Mouse (Mus musculus): ENCODE results near the gene Tnfrsf8.

The Tnfrsf8 gene

DNA sequence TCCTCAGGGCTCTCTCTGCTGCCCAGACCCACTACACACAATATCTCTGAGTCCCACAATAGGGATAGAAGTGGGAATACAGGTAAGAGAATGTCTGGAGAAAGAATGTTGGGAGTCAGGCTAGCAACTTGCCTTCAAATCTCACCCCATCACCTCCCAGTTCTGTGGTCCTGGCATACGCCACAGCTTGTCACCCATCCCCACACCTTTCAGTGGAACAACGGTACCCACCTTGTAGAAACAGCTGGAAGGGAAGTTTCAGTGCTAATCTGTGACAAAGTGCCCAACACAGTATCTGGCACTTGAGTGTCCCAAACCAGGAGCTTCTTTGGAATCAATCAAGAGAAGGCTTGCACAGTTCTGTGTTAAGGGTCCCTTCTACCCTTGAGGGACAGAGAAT lies 70.3 kb downstream of the Tnfrsf8 start:
- in situ Hi-C loops (cut with MboI; ENCODE audit: unreplicated experiment in 2 of 2) = loop anchor here in 1 of 2 experiments (25.0 kb wide), 1 partner anchor 232 kb away; no protein-coding TSS in a partner anchor

DNA sequence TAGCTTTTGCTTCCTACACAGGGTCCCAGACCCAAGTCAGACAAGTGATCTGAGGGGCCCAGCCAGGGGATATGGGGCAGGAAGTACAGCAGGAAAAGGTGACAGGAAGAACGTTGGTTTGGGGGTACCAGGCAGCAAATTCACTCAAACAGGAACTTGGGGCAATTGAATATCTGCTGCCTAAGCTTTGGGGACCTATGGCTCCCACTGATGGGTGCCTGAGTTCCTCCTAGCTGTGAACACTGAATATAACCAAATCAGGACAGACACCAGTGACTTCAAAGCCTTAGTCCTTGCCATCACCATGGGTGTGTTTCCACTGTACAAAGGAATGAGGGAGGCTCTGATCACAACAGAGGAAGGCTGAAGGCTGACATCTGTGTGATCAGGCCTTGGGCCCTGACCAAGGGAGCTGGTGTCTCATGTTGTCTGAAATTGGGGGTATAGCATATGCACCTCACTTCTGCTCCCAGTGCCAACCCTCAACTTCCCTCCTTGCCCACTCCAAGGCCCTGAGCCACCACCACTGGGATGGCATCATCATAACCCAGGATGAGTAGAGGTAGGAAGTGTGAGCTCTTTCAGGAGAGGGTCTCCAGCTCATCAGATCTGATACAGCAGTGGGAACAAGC lies 72.1 kb downstream of the Tnfrsf8 start:
- in situ Hi-C loops (cut with MboI; ENCODE audit: unreplicated experiment in 2 of 2) = loop anchor here in 1 of 2 experiments (25.0 kb wide), 1 partner anchor 231 kb away; no protein-coding TSS in a partner anchor

DNA sequence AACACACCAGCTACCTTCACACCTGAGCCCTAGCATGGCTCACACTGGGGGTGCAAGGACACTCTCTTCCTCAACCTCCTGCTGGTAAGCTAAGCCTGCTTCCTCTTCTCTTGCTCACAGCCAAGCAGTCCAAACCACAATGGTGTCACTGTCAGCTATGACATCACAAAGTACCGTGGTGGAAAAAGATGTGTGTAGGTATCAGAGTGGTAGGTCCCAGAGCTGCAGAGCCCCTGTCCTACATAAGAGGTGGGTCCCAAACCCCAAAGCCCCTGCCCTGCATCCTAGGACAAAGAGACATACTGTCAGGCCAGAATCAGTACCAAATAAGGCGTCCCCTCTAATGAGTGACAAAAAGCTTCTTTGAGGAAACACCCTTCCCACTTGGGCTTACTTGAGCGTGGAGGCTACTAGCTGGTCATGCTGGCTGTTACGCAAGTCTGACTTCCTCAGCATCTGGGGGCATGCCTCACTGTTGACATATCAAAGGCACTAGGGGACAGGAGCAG lies 74.2 kb downstream of the Tnfrsf8 start:
- in situ Hi-C loops (cut with MboI; ENCODE audit: unreplicated experiment in 2 of 2) = loop anchor here in 1 of 2 experiments (25.0 kb wide), 1 partner anchor 228 kb away; no protein-coding TSS in a partner anchor

DNA sequence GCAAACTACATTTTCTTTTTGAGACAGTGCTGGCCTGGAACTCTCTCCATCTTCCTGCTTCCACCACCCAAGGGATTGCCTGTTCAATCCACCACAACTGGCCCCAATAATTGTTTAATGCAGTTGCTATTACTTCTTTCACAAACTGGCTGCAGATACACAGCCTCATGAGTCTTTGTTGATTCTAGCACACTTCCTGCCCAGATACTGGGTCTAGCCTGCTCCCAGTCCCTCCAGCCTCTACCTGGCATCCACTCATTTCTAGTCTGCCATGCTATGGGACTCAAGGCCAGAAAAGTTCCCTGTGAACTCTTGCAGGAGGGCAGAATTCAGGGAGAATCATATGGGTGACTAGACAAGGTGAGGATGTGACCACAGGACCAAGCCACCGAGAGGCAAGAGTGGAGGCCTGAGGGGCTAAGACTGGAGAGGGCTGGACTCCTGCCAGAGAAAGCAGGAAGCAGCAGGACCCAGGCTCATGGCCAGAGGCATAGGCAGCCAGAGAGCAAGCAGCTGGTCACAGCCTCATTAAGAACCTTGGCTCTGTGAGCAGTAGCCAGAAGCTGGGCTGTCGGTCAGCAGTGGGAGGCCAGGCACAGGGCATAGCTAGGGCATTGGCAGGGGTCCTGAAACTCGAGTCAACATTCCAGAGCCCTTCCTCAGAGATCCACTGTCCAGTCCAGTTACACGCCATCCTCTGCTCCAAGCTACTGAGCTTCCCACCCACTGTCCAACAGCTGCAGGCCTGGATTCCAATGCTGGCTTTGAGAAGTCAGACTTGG lies 75.7 kb downstream of the Tnfrsf8 start:
- in situ Hi-C loops (cut with MboI; ENCODE audit: unreplicated experiment in 2 of 2) = loop anchor here in 1 of 2 experiments (25.0 kb wide), 1 partner anchor 227 kb away; no protein-coding TSS in a partner anchor

DNA sequence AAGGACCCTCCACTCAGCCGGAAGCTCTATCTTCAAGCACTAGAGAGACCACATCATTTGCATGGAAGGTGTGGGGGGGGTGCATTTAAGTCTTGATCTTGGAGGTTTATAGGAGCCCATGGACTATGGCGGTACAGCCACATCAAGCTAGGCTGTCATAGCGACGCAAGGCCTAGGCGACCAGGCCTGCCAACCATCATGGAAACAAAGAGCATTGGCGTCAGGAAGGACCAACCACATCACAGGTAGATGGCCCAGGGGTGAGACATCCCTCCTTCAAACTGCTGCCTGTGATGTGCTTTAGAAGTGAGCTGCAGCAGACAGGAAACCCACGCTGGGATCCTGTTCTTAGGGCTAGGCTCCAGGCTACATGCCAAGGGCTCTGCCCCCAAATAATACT lies 78.9 kb downstream of the Tnfrsf8 start:
- in situ Hi-C loops (cut with MboI; ENCODE audit: unreplicated experiment in 2 of 2) = loop anchor here in 1 of 2 experiments (25.0 kb wide), 1 partner anchor 224 kb away; no protein-coding TSS in a partner anchor

DNA sequence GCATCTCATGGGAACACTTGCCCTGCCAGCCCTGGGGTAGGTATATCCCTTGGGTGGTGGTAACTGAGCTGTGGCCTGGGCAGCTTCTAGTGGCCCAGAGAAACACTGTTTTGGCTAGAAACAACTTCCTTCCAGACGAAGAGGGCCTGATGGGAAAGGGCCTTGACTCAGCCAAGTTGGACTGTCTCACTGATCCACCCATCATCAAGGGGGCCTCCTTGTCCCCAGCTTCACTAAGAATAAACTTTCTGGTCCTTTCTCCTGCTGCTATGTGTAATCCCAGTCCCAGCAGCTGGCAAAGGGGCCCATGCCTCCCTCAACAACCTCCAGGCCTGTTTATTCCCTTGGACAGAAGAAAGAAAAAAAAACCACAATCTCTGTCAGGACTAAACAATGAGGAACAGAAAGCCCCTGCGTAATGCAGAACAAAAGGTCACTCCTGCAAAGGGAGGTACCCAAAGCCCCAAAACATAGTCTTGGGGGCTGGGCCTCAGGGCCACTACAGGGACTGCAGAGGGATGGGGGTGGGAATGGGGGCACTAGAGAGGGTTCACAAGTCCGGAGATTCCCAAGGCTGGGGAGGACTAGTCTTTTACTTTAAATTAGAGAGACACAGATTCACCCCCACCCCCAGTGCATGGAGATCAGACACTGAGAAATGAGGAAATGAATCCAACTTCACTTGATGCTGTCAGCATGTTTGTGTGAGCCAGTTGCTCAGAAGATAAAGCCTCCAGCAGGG lies 81.3 kb downstream of the Tnfrsf8 start:
- in situ Hi-C loops (cut with MboI; ENCODE audit: unreplicated experiment in 2 of 2) = loop anchor here in 1 of 2 experiments (25.0 kb wide), 1 partner anchor 221 kb away; no protein-coding TSS in a partner anchor

DNA sequence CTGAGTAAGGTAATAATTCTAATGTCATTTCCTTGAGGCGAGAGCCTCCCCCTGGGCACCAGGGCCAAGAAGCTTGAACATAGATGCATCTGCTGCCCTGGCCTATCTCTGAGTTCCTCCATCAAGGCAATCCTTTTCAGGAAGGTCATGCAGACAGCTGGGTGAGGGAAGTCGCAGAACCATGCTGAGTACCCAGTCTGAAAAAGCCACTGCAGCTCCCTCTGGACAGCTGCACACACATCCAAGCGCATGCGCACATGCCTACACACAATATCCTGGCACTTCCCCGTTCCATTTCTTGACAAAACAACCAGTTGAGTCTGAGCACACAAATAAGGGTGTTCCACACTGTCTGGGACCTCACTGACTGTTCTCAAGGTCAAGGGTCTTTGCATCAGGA lies 83.2 kb downstream of the Tnfrsf8 start:
- in situ Hi-C loops (cut with MboI; ENCODE audit: unreplicated experiment in 2 of 2) = loop anchor here in 1 of 2 experiments (25.0 kb wide), 1 partner anchor 219 kb away; no protein-coding TSS in a partner anchor

DNA sequence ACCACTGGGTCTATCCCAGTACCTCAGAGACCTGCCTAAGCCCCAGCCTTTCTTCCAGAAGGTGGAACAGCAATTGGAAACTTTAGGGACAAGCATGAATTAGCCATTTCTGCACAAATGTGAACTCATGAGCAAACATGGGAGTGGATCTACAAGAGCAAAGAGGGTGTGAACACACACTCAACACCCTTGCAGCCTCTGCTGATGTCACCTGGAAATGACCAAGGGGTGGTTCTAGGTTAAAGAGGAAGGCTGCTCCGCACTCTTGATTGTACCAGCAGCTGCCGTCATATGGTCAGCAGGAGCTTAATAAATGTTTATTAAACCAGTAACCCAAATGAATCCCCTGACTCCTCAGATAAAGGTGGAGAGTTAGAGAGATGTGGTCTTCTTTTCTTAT lies 84.3 kb downstream of the Tnfrsf8 start:
- in situ Hi-C loops (cut with MboI; ENCODE audit: unreplicated experiment in 2 of 2) = loop anchor here in 1 of 2 experiments (25.0 kb wide), 1 partner anchor 218 kb away; no protein-coding TSS in a partner anchor

DNA sequence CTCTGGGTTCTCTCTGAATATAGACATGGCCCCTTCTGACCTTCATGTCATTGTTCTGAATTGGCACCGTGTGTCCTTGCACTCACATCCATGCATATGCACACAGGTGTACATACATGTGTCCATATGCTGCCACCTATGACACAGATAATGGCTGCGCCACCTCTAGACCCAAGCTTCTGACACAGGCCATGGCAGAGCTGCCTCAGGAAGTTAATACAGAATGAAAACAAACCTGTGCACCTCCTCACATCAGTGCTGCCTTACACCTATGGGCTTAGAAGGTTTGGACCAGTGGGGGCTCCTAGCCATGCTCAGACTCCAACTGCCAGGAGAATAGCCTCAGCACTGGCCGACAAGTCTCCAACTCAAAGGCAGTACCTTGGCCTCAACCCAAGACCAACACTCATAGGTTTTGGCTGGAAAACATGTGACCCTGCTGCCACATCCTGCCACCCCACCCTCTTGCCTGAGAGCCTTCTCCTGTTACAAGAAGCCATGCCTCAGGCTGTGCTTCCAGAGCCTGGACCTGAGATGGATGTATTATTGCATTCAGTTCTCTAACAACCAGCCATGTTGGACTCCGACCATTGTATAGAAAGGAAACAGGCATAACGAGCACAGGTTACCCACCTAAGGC lies 85.3 kb downstream of the Tnfrsf8 start:
- in situ Hi-C loops (cut with MboI; ENCODE audit: unreplicated experiment in 2 of 2) = loop anchor here in 1 of 2 experiments (25.0 kb wide), 1 partner anchor 217 kb away; no protein-coding TSS in a partner anchor

DNA sequence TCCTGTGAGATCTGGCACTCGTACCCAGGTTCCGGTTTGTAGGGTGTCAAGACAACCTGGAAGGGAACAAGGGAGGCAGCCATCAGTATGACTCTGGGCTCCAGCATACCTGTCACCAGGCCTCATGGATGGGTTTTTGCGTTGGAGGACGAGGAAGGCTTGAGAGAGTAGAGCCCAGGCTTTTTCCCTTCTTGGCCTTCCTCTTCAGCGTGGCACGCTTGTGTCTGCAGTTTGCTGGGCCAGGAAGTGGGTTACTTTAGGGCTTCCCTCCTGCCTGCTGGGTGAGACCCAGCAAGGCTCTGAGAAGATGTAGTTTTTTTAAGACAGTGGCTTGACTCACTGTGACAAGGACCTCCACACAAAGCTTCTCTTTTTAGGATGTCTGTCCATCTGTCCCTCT lies 85.9 kb downstream of the Tnfrsf8 start:
- in situ Hi-C loops (cut with MboI; ENCODE audit: unreplicated experiment in 2 of 2) = loop anchor here in 1 of 2 experiments (25.0 kb wide), 1 partner anchor 217 kb away; no protein-coding TSS in a partner anchor

DNA sequence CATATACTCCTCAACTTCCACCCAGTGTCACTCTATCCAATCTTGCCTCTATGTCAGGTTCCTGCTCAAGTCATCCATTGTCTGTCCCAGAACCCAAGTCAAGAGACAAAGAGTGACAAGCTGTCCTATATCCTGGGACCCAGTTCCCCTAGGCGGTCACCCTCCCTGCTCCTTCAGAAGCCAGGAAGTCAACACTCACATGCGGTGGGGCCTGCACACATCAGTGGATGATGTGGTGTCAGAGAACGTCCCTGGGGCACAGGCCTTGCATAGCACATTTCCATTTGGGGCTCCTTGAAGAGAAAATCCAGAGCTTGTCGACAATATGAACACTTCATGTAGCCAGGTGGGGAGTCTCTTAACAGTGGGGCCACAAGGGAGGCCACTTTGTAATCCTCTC lies 90.4 kb downstream of the Tnfrsf8 start:
- in situ Hi-C loops (cut with MboI; ENCODE audit: unreplicated experiment in 2 of 2) = loop anchor here in 1 of 2 experiments (25.0 kb wide), 1 partner anchor 212 kb away; no protein-coding TSS in a partner anchor

DNA sequence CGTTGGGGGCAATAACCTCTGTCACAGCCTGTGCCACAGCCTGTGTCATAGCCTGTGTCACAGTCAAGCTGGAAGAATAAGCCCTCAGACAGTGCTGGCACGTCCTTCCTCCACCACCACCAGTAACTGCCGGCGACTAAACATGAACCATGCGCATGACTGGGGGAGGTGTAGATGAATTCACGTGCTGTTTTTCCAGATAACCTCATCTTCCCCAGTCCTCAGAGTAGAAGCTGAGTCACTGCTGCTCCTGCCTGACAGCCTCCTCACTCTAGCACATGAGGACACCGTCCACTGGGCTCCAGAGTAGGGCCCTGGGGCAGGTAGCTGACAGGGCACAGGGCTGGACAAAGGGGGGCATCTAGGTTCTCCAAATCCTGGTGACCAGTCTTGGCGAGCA lies 92.9 kb downstream of the Tnfrsf8 start:
- in situ Hi-C loops (cut with MboI; ENCODE audit: unreplicated experiment in 2 of 2) = no loop called here

DNA sequence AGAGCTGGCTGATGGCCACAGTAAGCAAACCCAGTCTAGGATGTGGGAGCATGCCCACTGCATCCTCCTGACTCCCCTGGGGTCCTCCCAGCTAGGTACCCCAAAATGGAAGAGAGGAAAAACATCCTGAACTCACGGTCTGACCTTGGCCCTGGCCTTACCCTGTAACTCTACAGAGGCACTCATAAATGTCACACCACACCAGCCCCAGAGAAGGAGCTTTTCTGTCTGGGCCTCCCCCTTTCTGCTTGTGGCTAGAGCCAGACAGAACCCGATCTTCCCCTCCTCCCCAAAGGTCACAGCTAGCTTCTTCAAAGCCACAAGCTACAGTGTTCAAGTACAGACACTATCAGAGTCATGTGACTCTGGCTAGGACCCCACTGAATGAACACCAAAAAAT lies 93.6 kb downstream of the Tnfrsf8 start:
- in situ Hi-C loops (cut with MboI; ENCODE audit: unreplicated experiment in 2 of 2) = no loop called here

DNA sequence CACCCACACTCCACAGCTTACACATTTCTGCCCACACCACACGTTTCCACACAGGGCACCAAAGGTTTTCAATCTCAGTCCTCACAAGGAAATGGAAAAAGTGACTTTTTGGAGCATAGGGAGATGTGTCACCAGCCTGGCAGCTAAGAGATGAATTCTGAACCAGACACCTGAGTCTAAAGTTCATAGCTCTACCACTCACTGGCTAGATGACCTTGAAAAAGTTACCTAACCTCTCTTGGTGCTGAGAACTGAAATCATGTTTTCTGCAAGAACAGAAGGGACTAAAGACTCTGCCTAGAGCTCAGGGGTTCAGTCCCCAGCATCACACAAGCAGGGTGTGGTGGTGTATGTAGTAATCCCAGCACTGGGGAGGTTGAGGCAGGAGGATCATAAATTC lies 95.0 kb downstream of the Tnfrsf8 start:
- in situ Hi-C loops (cut with MboI; ENCODE audit: unreplicated experiment in 2 of 2) = no loop called here

DNA sequence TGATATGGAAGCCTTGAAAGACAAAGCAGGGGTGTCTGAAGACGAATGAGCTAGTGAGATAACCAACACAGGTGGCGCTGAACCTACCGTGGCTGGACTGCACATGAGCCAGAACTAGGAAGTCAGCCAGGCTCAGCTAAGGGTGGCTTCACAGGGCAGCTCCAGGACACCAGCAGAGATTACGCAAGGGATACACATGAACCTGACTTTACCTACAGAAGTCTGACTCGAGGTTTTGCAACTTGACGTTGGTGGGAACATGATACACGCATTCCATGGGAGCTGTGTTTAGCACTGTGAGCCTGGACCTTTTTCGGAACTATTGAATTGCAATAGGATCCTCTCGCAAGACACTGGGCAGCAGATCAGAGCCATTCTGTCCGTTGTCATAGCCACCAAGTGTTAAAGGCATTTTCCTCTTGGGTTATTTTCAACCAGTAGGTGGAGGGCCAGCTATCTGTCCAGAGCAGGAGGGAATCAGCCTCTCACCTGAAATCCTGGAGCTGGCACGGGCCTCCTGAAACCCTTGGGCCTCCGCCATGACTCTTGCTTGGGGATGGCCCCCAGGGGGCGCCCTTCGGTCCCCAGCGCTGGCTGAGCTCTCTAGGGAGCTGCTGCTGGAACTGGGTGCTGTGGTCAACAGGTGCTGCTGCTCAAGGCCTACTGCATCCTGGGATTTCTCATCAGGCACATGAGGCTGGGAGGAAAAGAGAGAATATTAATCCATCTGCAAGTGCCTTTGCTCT lies 95.6 kb downstream of the Tnfrsf8 start:
- in situ Hi-C loops (cut with MboI; ENCODE audit: unreplicated experiment in 2 of 2) = loop anchor here (5.0 kb wide), 2 partner anchors 33 to 68 kb away; no protein-coding TSS in a partner anchor

DNA sequence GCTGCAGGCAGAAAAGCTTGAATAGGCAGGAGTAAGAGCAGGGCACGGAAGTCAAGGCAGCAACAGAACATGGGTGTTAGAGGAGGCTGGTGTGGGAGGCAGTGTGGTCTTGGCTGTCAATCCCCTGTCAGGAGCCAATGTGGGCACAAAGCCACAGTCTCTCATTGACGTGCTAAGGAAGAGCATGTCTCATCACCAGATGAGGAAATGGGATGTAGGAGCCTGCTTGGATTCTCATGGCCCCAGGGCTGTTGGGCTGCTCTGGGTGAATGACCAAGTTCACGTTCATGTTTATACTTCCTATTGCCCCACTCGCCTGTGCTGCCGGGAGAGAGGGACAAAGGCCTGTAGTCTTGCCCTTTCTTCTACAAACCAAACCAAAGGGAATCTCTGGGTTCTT lies 97.1 kb downstream of the Tnfrsf8 start:
- in situ Hi-C loops (cut with MboI; ENCODE audit: unreplicated experiment in 2 of 2) = loop anchor here (5.0 kb wide), 2 partner anchors 34 to 69 kb away; no protein-coding TSS in a partner anchor

All from v-Abl transformed pro-B cells (cell line).